Mouse (Mus musculus) limb, embryonic 15.5 days (tissue): ENCODE data around the gene Znrf3. TPM values are rescaled to one million over a fixed set of nuclear protein-coding genes. Genes with fewer than 3 reads are reported as not detected.
A peak's percentile ranks its signal among the peaks of the same experiment; 100 is the strongest.

Experiments
- ATAC-seq: fragments of 200-750 bp; cut with Nextera tagmentation; 2 replicates; pipeline ENCODE4 v1.8.0; 2017; ENCODE audit warnings: low read depth, moderate TSS enrichment; ENCODE audit not compliant: insufficient number of reproducible peaks, low FRiP score, low TSS enrichment
- H3K27ac ChIP-seq: fragments of 300-500 bp; sonication (generic); 2 replicates; pipeline ENCODE4 v1.5.1; 2015; ENCODE audit warnings: moderate library complexity, mild to moderate bottlenecking, inconsistent platforms
- H3K27me3 ChIP-seq: fragments of 300-500 bp; sonication (generic); 2 replicates; pipeline ENCODE4 v1.6.1; 2015; ENCODE audit warnings: inconsistent platforms
- H3K36me3 ChIP-seq: fragments of 300-500 bp; sonication (generic); 2 replicates; pipeline ENCODE4 v1.6.1; 2015; ENCODE audit warnings: inconsistent platforms
- H3K4me1 ChIP-seq: fragments of 300-500 bp; sonication (generic); 2 replicates; pipeline ENCODE4 v1.6.1; 2015; ENCODE audit warnings: inconsistent platforms
- H3K4me2 ChIP-seq: fragments of 300-500 bp; sonication (generic); 2 replicates; pipeline ENCODE4 v1.6.1; 2015; ENCODE audit warnings: mild to moderate bottlenecking, inconsistent platforms
- H3K4me3 ChIP-seq: fragments of 300-500 bp; sonication (generic); 2 replicates; pipeline ENCODE4 v1.5.1; 2015; ENCODE audit warnings: mild to moderate bottlenecking, inconsistent platforms
- H3K9ac ChIP-seq: fragments of 300-500 bp; sonication (generic); 2 replicates; pipeline ENCODE4 v1.6.1; 2015; ENCODE audit warnings: inconsistent platforms
- H3K9me3 ChIP-seq: fragments of 300-500 bp; sonication (generic); 2 replicates; pipeline ENCODE4 v1.6.1; 2016; ENCODE audit warnings: inconsistent platforms
- WGBS: fragments of 180-500 bp; shearing (Covaris S2); methylation state at CpG from one replicate; pipeline ENCODE4 v1.1.7; 2015; 5-methylcytosine and 5-hydroxymethylcytosine counted together
- polyA plus RNA-seq: library from polyadenylated mRNA; unstranded; fragments of >200 nt; fragmentation: Nextera tagmentation; extraction: Ambion mirVana; gene quantifications from 2 replicates; pipeline ENCODE4 v1.2.1, GENCODE M21; 2015

The Znrf3 gene
- polyA plus RNA-seq, 1 experiment from 2014 or later = 16.2 TPM

- no peak for ATAC-seq
- Histone ChIP-seq H3K9me3 (no peaks in the 10 kb centered on the region), H3K36me3 (no peaks in the 10 kb centered on the region), H3K4me1 (peaks cover 35% of the 10 kb centered on the region), H3K27ac (no peak overlapping the region), H3K9ac (no peak overlapping the region), H3K27me3 (no peaks in the 10 kb centered on the region), H3K4me2 (no peak overlapping the region), H3K4me3 (no peak overlapping the region)
- WGBS = 14% methylated on average over 1 of the region's 1 CpGs
Observed at GRCm38 (mm10) chr11:5298007-5298372, 146.7 kb downstream of the Znrf3 start.

- WGBS = 20% methylated on average over 13 of the region's 13 CpGs
- Histone ChIP-seq H3K27me3 (no peaks in the 10 kb centered on the region), H3K4me3 (no peak overlapping the region), H3K4me2 (peak overlapping the region; percentile 4; the same call in 1 of the 2 replicates), H3K9ac (no peak overlapping the region), H3K27ac (peak overlapping the region; percentile 47; the same call in 1 of the 2 replicates), H3K9me3 (no peaks in the 10 kb centered on the region), H3K4me1 (peaks cover 35% of the 10 kb centered on the region), H3K36me3 (no peaks in the 10 kb centered on the region)
- ATAC-seq = peak; percentile 63; the same call in 1 of the 2 replicates
Observed at GRCm38 (mm10) chr11:5297148-5298006, 147.3 kb downstream of the Znrf3 start.

- H3K4me3 ChIP-seq = no peak overlapping the region
- peak overlapping the region; percentile 4; the same call in 1 of the 2 replicates for H3K4me2 ChIP-seq
- WGBS = 35% methylated on average over 2 of the region's 2 CpGs
- H3K27me3 ChIP-seq = no peaks in the 10 kb centered on the region
- peak; percentile 75; the same call in 1 of the 2 replicates for ATAC-seq
- peaks cover 36% of the 10 kb centered on the region for H3K4me1 ChIP-seq
- H3K27ac ChIP-seq = peak overlapping the region; percentile 35
- no peaks in the 10 kb centered on the region for H3K36me3 ChIP-seq
- no peaks in the 10 kb centered on the region for H3K9me3 ChIP-seq
- H3K9ac ChIP-seq = no peak overlapping the region
Observed at GRCm38 (mm10) chr11:5296576-5297115, 148.0 kb downstream of the Znrf3 start.

DNA sequence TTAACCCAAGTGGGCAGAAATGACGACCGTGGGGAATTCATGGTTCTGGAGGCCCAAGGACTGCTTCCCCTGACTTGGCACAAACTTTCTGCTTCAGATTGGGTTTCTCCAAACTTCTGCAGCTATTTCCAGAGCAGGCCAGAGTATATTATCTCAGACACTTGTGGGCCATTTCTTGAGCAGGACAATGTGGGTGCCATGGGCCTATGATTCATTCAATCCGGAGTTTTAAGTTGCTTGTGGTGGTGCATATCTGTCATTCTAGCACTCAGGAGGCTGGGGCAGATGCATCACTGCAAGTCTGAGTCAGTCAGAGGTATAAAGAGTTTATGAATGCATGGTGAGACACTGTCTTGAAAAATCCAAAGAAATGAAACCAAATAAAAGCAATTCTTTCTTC, 149.8 kb downstream of the Znrf3 start:
- no peak for ATAC-seq
- Histone ChIP-seq H3K27ac (no peak overlapping the region), H3K4me2 (no peak overlapping the region), H3K9me3 (no peaks in the 10 kb centered on the region), H3K4me1 (peaks cover 44% of the 10 kb centered on the region), H3K27me3 (no peaks in the 10 kb centered on the region), H3K9ac (no peak overlapping the region), H3K36me3 (no peaks in the 10 kb centered on the region), H3K4me3 (no peak overlapping the region)
- 70% methylated on average over 3 of the region's 3 CpGs for WGBS

DNA sequence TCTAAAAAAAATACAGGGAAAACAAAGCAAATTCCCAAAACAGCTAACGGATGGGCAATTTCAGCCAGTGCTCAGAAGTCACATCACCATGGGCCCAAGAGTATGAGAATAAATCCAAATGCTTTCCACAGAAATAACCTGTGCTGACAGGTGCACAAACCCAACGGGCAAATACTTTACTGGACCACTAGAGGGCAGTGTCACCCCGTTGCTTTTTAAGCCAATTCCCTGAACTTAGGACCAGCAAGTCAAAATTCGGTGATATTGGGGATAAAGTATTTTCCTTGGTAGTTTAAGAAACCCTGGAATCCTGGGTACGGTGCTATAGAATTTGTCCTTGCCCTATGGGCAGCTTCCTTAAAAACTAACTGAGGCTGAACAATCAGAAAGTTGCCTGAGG, 154.0 kb downstream of the Znrf3 start:
- Histone ChIP-seq H3K9me3 (no peaks in the 10 kb centered on the region), H3K36me3 (peaks cover 29% of the 10 kb centered on the region), H3K4me2 (no peak overlapping the region), H3K9ac (no peak overlapping the region), H3K4me1 (peaks cover 14% of the 10 kb centered on the region), H3K27ac (no peak overlapping the region), H3K27me3 (no peaks in the 10 kb centered on the region), H3K4me3 (no peak overlapping the region)
- no peak for ATAC-seq
- WGBS = 18% methylated on average over 5 of the region's 5 CpGs

DNA sequence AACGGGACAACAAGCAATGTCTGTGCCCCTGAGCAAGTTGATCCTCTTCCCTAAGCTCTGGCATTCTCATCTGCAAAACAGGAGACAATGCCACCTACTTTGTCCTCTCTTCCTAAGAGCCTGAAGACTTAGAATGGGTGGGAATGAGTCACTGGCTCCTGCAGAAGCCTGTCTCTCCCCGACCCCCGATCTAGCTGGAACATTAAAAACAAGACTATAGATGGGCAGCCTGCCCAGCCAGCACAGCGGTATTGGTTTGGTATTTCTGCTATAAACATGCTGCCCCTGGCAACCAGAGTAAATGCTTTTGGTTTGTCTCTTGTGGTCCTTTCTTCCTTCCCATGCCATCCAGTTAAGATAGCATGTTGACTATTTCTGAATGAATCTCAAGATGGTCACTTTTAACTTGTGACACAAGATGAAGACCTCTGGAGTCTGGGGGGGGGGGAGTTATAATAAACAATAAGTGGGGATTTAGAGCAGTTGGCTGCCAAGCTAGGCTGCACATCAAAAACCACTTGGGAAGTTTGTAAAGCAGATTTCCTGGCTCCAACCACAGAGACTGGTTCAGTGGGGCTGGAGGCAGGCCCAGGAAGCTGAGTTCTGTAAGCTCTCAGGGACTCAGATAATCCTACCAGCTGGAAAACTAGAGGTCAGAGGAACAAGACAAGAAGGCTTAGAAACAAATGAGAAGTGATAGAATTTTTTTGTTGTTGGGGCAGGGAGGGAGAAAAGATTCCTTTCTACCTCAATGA, 154.6 kb downstream of the Znrf3 start:
- H3K4me2 ChIP-seq = no peak overlapping the region
- no peaks in the 10 kb centered on the region for H3K9me3 ChIP-seq
- 43% methylated on average over 4 of the region's 4 CpGs for WGBS
- H3K27me3 ChIP-seq = no peaks in the 10 kb centered on the region
- no peak overlapping the region for H3K27ac ChIP-seq
- ATAC-seq = no peak
- no peak overlapping the region for H3K9ac ChIP-seq
- peaks cover 9% of the 10 kb centered on the region; the same call in 1 of the 2 replicates for H3K4me1 ChIP-seq
- no peak overlapping the region for H3K4me3 ChIP-seq
- H3K36me3 ChIP-seq = peaks cover 36% of the 10 kb centered on the region

DNA sequence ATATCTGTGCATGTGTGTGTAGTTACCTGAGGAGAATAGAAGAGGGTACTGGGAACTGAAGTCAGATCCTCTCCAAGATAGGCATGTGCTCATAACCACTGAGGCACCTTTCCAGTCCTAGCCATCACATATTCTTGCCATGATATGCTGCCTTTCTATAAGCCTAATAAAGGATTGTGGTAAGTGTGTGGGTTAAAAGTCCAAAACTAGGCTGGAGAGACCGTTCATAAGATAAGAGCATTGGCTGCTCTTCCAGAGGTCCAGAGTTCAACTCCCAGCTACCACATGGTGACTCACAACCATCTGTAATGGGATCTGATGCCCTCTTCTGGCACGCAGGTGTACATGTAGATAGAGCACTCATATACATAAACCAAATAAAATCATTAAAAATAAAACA, 160.7 kb downstream of the Znrf3 start:
- Histone ChIP-seq H3K9ac (no peak overlapping the region), H3K4me1 (no peaks in the 10 kb centered on the region), H3K4me3 (no peak overlapping the region), H3K27ac (no peak overlapping the region), H3K27me3 (no peaks in the 10 kb centered on the region), H3K4me2 (no peak overlapping the region), H3K36me3 (peaks cover 85% of the 10 kb centered on the region), H3K9me3 (no peaks in the 10 kb centered on the region)
- no peak for ATAC-seq
- 94% methylated on average over 2 of the region's 2 CpGs for WGBS

GRCm38 (mm10) chr11:5280932-5281331, 163.7 kb downstream of the Znrf3 start:
- Histone ChIP-seq H3K4me3 (no peak overlapping the region), H3K9me3 (no peaks in the 10 kb centered on the region), H3K27ac (no peak overlapping the region), H3K9ac (no peak overlapping the region), H3K36me3 (peaks cover 59% of the 10 kb centered on the region), H3K4me2 (no peak overlapping the region), H3K27me3 (no peaks in the 10 kb centered on the region), H3K4me1 (no peaks in the 10 kb centered on the region)
- no peak for ATAC-seq
- WGBS = 80% methylated on average over 7 of the region's 7 CpGs

- H3K27me3 ChIP-seq = no peaks in the 10 kb centered on the region
- no peak overlapping the region for H3K4me2 ChIP-seq
- H3K9ac ChIP-seq = no peak overlapping the region
- H3K9me3 ChIP-seq = no peaks in the 10 kb centered on the region
- 72% methylated on average over 2 of the region's 2 CpGs for WGBS
- no peak for ATAC-seq
- H3K4me3 ChIP-seq = no peak overlapping the region
- H3K27ac ChIP-seq = peak overlapping the region; percentile 27; the same call in 1 of the 2 replicates
- peaks cover 35% of the 10 kb centered on the region for H3K36me3 ChIP-seq
- H3K4me1 ChIP-seq = no peaks in the 10 kb centered on the region
Observed at GRCm38 (mm10) chr11:5278463-5278862, 166.2 kb downstream of the Znrf3 start.

DNA sequence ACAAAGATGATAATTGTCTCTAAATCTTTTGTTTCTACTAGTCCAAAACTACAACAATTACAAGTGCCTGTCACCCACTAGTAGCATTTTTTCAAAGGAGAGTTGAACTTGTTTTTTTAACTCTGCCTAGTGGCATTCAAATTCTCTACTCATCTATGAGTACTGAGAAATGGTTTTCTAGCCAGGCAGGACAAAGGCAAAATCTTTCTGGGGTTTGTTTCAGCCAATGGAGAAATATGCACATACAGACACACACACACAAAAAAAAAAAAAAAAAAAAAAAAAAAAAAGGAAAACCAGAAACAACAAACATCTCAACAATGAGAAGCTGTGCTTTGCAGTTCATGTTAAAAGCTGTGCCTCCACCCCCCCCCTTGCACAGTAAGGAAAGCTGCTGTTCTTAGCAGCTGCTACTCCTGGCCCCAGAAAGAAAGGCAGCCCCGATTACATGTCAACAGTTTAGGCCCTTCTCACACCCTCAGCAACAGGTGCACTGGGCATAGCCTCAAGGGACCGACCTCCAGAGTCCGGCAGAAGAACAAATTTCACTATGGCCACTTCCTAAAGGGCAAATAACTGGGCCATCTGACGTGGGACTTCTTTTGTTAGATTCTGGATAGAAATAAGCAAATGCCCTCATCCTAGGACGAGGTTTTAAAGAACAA, 167.2 kb downstream of the Znrf3 start:
- 72% methylated on average over 5 of the region's 5 CpGs for WGBS

DNA sequence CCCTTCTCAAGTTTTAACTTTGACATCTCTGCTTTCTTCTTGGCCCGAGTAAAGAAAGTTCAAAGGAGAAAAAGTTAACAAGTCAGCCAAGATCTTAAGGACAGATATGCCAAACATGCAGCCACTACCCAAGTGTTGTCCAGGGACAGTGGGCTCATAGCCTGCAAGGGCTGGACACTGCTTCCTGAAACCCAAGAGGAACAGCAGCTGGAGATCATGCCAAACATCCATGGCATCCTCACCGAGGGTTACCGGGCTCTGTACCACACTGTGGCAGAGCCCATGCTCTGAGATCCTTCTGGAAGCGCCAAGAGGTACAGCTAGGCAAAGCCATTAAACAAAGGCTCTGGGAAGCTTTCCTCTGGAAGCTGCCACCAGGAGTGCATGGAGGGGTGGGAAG, 169.4 kb downstream of the Znrf3 start:
- WGBS = 73% methylated on average over 4 of the region's 4 CpGs

More for the DNA sequence above, 167.2 kb downstream of the Znrf3 start:
- no peak overlapping the region for H3K4me3 ChIP-seq
- H3K27me3 ChIP-seq = no peaks in the 10 kb centered on the region
- ATAC-seq = no peak
- no peak overlapping the region for H3K4me2 ChIP-seq
- H3K4me1 ChIP-seq = peaks cover 4% of the 10 kb centered on the region; the same call in 1 of the 2 replicates
- H3K36me3 ChIP-seq = peaks cover 26% of the 10 kb centered on the region
- H3K27ac ChIP-seq = no peak overlapping the region
- H3K9me3 ChIP-seq = no peaks in the 10 kb centered on the region
- no peak overlapping the region for H3K9ac ChIP-seq

More for the DNA sequence above, 169.4 kb downstream of the Znrf3 start:
- Histone ChIP-seq H3K9ac (no peak overlapping the region), H3K4me1 (peaks cover 17% of the 10 kb centered on the region), H3K4me3 (no peak overlapping the region), H3K27ac (no peak overlapping the region), H3K36me3 (0 out of 2 replicates have a peak, but pooled peaks cover 4% of the 10 kb centered on the region), H3K4me2 (no peak overlapping the region), H3K9me3 (no peaks in the 10 kb centered on the region), H3K27me3 (no peaks in the 10 kb centered on the region)
- no peak for ATAC-seq
